10 mouse cellular contexts compared by ENCODE assay signal in genomic region chr9:41118065-41118464, GRCm38 (mm10). TPM values are rescaled to one million over a fixed set of nuclear protein-coding genes. Genes with fewer than 3 reads are reported as not detected.
A peak's percentile ranks its signal among the peaks of the same experiment; 100 is the strongest.
DNase-seq lines count a peak whose midpoint lies in the region; ATAC-seq lines count a peak whose summit lies in the region.
"Had no signal": no experiment of that assay in that cellular context is flagged by ENCODE, and none has a peak within 500 bp of the region (broad histone marks: within the 10 kb centered on the region; RNA-seq: fewer than 3 reads in every experiment).

No protein-coding gene starts in this region.

- peak overlapping the region in 1 of 2 experiments; percentile 21; a peak in 1 of 4 replicates for H3K27ac ChIP-seq in heart, embryonic 14.5 days (replicated peaks in 1 of 2; ENCODE audit: control insufficient read depth in 1 of 2, insufficient read depth in 1 of 2, low read depth in 2 of 2, low read length in 2 of 2)
- no peak overlapping the region for H3K27ac ChIP-seq in liver, embryonic 16.5 days (ENCODE audit: low read length)
- no peak overlapping the region for H3K27ac ChIP-seq in midbrain, embryonic 15.5 days
- no peak overlapping the region for H3K27ac ChIP-seq in forebrain, embryonic 14.5 days (ENCODE audit: low read depth, low read length)
- H3K27ac ChIP-seq: hindbrain, postnatal 0 days; limb, embryonic 10.5 days had no signal

- no peak for ATAC-seq in heart, embryonic 14.5 days (ENCODE audit: insufficient number of reproducible peaks, insufficient read depth, low FRiP score, low read depth)
- peak; percentile 91 for ATAC-seq in liver, embryonic 16.5 days (ENCODE audit: low read depth)
- ATAC-seq in midbrain, embryonic 15.5 days (replicated peaks): no peak
- no peak for ATAC-seq in forebrain, embryonic 14.5 days
- ATAC-seq in cerebellum, adult (ENCODE audit: insufficient number of reproducible peaks, low FRiP score, low TSS enrichment): no peak
- ATAC-seq: hindbrain, postnatal 0 days had no signal

- no peaks in the 10 kb centered on the region for H3K27me3 ChIP-seq in heart, embryonic 14.5 days (ENCODE audit: control insufficient read depth, insufficient read depth, low read length)
- H3K27me3 ChIP-seq in liver, embryonic 16.5 days (ENCODE audit: control insufficient read depth, insufficient read depth, low read depth, low read length): no peaks in the 10 kb centered on the region
- no peaks in the 10 kb centered on the region for H3K27me3 ChIP-seq in midbrain, embryonic 15.5 days (replicated peaks)
- H3K27me3 ChIP-seq in forebrain, embryonic 14.5 days (replicated peaks; ENCODE audit: control insufficient read depth, insufficient read depth, low read length): no peaks in the 10 kb centered on the region

- no peaks in the 10 kb centered on the region for H3K9me3 ChIP-seq in heart, embryonic 14.5 days (ENCODE audit: control insufficient read depth, low read length)
- no peaks in the 10 kb centered on the region for H3K9me3 ChIP-seq in liver, embryonic 16.5 days (replicated peaks; ENCODE audit: control insufficient read depth, low read length)
- no peaks in the 10 kb centered on the region for H3K9me3 ChIP-seq in midbrain, embryonic 15.5 days
- no peaks in the 10 kb centered on the region for H3K9me3 ChIP-seq in forebrain, embryonic 14.5 days (replicated peaks; ENCODE audit: control insufficient read depth, low read length)
- H3K9me3 ChIP-seq: limb, embryonic 10.5 days had no signal

- DNase-seq in heart, postnatal 36 days: no peak
- DNase-seq in 416B (ENCODE audit: low read depth) (peak; percentile 60), MN1 (ENCODE audit: low spot score) (peak; percentile 45)
- DNase-seq in forebrain, embryonic 14.5 days (ENCODE audit: low spot score): no peak

- no peaks in the 10 kb centered on the region for H3K36me3 ChIP-seq in heart, embryonic 14.5 days (ENCODE audit: control insufficient read depth, insufficient read depth, low read length)
- no peaks in the 10 kb centered on the region for H3K36me3 ChIP-seq in liver, embryonic 16.5 days (ENCODE audit: control insufficient read depth, insufficient read depth)
- H3K36me3 ChIP-seq in midbrain, embryonic 15.5 days (replicated peaks): no peaks in the 10 kb centered on the region
- no peaks in the 10 kb centered on the region for H3K36me3 ChIP-seq in forebrain, embryonic 14.5 days (ENCODE audit: control insufficient read depth, insufficient read depth, low read length)
- H3K36me3 ChIP-seq: limb, embryonic 10.5 days had no signal

- intact Hi-C loops in heart, postnatal 36 days (cut with DNase I): no loop called here

- H3K4me2 ChIP-seq in heart, embryonic 14.5 days (ENCODE audit: low read length): peak overlapping the region; percentile 13; the same call in 1 of the 2 replicates
- 0 out of 2 replicates have a peak overlapping the region, but pooled peaks have one; percentile 3 for H3K4me2 ChIP-seq in liver, embryonic 16.5 days (ENCODE audit: low read depth, low read length)
- no peak overlapping the region for H3K4me2 ChIP-seq in midbrain, embryonic 15.5 days
- no peak overlapping the region for H3K4me2 ChIP-seq in forebrain, embryonic 14.5 days (ENCODE audit: low read length)

- H3K4me3 ChIP-seq in heart, embryonic 14.5 days (ENCODE audit: control insufficient read depth in 1 of 2, insufficient read depth in 1 of 2, low read depth in 1 of 2, low read length in 2 of 2): no peak overlapping the region
- H3K4me3 ChIP-seq in liver, embryonic 16.5 days (ENCODE audit: low read depth, low read length): no peak overlapping the region
- H3K4me3 ChIP-seq in midbrain, embryonic 15.5 days: no peak overlapping the region
- no peak overlapping the region for H3K4me3 ChIP-seq in forebrain, embryonic 14.5 days (ENCODE audit: low read depth, low read length)
- H3K4me3 ChIP-seq: limb, embryonic 10.5 days had no signal

- 24% methylated on average over 7 of the region's 7 CpGs for WGBS in heart, embryonic 14.5 days
- 14% methylated on average over 7 of the region's 7 CpGs for WGBS in liver, embryonic 16.5 days (ENCODE audit: insufficient replicate concordance)
- 75% methylated on average over 7 of the region's 7 CpGs for WGBS in midbrain, embryonic 15.5 days
- 76% methylated on average over 7 of the region's 7 CpGs for WGBS in forebrain, embryonic 14.5 days

- no peak overlapping the region for H3K9ac ChIP-seq in heart, embryonic 14.5 days (ENCODE audit: low read length)
- H3K9ac ChIP-seq in liver, embryonic 16.5 days (ENCODE audit: low read depth, low read length): no peak overlapping the region
- H3K9ac ChIP-seq in midbrain, embryonic 15.5 days: no peak overlapping the region
- H3K9ac ChIP-seq in forebrain, embryonic 14.5 days (ENCODE audit: low read length): no peak overlapping the region

- H3K4me1 ChIP-seq in heart, embryonic 14.5 days (ENCODE audit: control insufficient read depth in 2 of 2, insufficient read depth in 2 of 2, low read length in 2 of 2): peaks cover 27 to 40% of the 10 kb centered on the region in 2 experiments
- H3K4me1 ChIP-seq in liver, embryonic 16.5 days (ENCODE audit: control insufficient read depth, low read depth, low read length): peaks cover 7% of the 10 kb centered on the region
- H3K4me1 ChIP-seq in midbrain, embryonic 15.5 days: 0 out of 2 replicates have a peak, but pooled peaks cover 4% of the 10 kb centered on the region
- peaks cover 5% of the 10 kb centered on the region; the same call in 1 of the 2 replicates for H3K4me1 ChIP-seq in forebrain, embryonic 14.5 days (ENCODE audit: control insufficient read depth, insufficient read depth, low read length)
- H3K4me1 ChIP-seq: limb, embryonic 10.5 days had no signal

RNA-seq across cellular contexts. Expression of gene Ubash3b, which starts 43.4 kb away (rescaled TPM):
- polyA plus RNA-seq in heart, embryonic 14.5 days (2014; fragmentation: Nextera tagmentation; extraction: Ambion mirVana): 9.6 and 10.4 TPM in 2 replicates
- total RNA-seq in heart, postnatal 36 days (2021): under 1 TPM; 0.72 to 0.81 TPM
- 4.6 and 4.7 TPM in 2 replicates for polyA plus RNA-seq in liver, embryonic 16.5 days (2015; fragmentation: Nextera tagmentation; extraction: Ambion mirVana)
- polyA plus RNA-seq in midbrain, embryonic 15.5 days (2015; fragmentation: Nextera tagmentation; extraction: Ambion mirVana): 23.9 and 25.9 TPM in 2 replicates
- 13.8 and 18.1 TPM in 2 replicates for polyA plus RNA-seq in forebrain, embryonic 14.5 days (2014; fragmentation: Nextera tagmentation; extraction: Ambion mirVana)

Comparison
In these comparisons a context has a peak if more than half of its experiments do, and no peak if none do; other contexts are left out.
1. H3K4me2 ChIP-seq: peak in heart, embryonic 14.5 days (single experiment) and liver, embryonic 16.5 days (single experiment); none in midbrain, embryonic 15.5 days (single experiment) and forebrain, embryonic 14.5 days (single experiment).
2. DNase-seq: peak in 416B (single experiment) and MN1 (single experiment); none in heart, postnatal 36 days (0 of 2) and forebrain, embryonic 14.5 days (single experiment).